Mouse (Mus musculus) regulatory T cell (primary cell): ENCODE measurements around the gene Cacna2d4.

ENCODE experiments used
- in situ Hi-C: fragments of 300-600 bp; cut with MboI, MseI; formaldehyde crosslinking; loops from one replicate; pipeline ENCODE4 v1.15.1; 2025; ENCODE audit warnings: high pct_unique_total_duplicates

Cacna2d4 gene

GRCm38 (mm10) chr6:119307867-119308413 lies 71.6 kb downstream of the Cacna2d4 start:
- in situ Hi-C loops: no loop called here

- in situ Hi-C loops: no loop called here
These were observed 73.8 kb downstream of the Cacna2d4 start for GRCm38 (mm10) chr6:119310176-119310575.

- in situ Hi-C loops: no loop called here
These were observed 76.1 kb downstream of the Cacna2d4 start for GRCm38 (mm10) chr6:119312381-119312780.

GRCm38 (mm10) chr6:119313096-119313495 lies 76.8 kb downstream of the Cacna2d4 start:
- in situ Hi-C loops: no loop called here

GRCm38 (mm10) chr6:119313588-119314375 lies 77.5 kb downstream of the Cacna2d4 start:
- in situ Hi-C loops: no loop called here

- in situ Hi-C loops: no loop called here
These were observed 78.6 kb downstream of the Cacna2d4 start for GRCm38 (mm10) chr6:119314751-119315476.

- in situ Hi-C loops: no loop called here
These were observed 82.4 kb downstream of the Cacna2d4 start for GRCm38 (mm10) chr6:119318732-119319131.

GRCm38 (mm10) chr6:119319358-119319757 lies 83.0 kb downstream of the Cacna2d4 start:
- in situ Hi-C loops: no loop called here

GRCm38 (mm10) chr6:119320481-119320880 lies 84.2 kb downstream of the Cacna2d4 start:
- in situ Hi-C loops: no loop called here

GRCm38 (mm10) chr6:119321752-119322151 lies 85.4 kb downstream of the Cacna2d4 start:
- in situ Hi-C loops: no loop called here

GRCm38 (mm10) chr6:119324776-119325175 lies 88.5 kb downstream of the Cacna2d4 start:
- in situ Hi-C loops: no loop called here

- in situ Hi-C loops: no loop called here
These were observed 89.7 kb downstream of the Cacna2d4 start for GRCm38 (mm10) chr6:119325978-119326377.

- in situ Hi-C loops: no loop called here
These were observed 90.2 kb downstream of the Cacna2d4 start for GRCm38 (mm10) chr6:119326541-119326940.

GRCm38 (mm10) chr6:119328521-119329115 lies 92.3 kb downstream of the Cacna2d4 start:
- in situ Hi-C loops: no loop called here

- in situ Hi-C loops: no loop called here
These were observed 92.9 kb downstream of the Cacna2d4 start for GRCm38 (mm10) chr6:119329215-119329714.

GRCm38 (mm10) chr6:119329936-119330335 lies 93.6 kb downstream of the Cacna2d4 start:
- in situ Hi-C loops: no loop called here

- in situ Hi-C loops: no loop called here
These were observed 94.2 kb downstream of the Cacna2d4 start, which contains the start of gene Lrtm2 for GRCm38 (mm10) chr6:119330506-119330905. Lrtm2 (minus strand) TSS chr6:119330766.

GRCm38 (mm10) chr6:119332111-119332510 lies 95.8 kb downstream of the Cacna2d4 start:
- in situ Hi-C loops: no loop called here

GRCm38 (mm10) chr6:119333202-119333601 lies 96.9 kb downstream of the Cacna2d4 start:
- in situ Hi-C loops: no loop called here

- in situ Hi-C loops: no loop called here
These were observed 97.5 kb downstream of the Cacna2d4 start for GRCm38 (mm10) chr6:119333831-119334230.

- in situ Hi-C loops: no loop called here
These were observed 99.8 kb downstream of the Cacna2d4 start for GRCm38 (mm10) chr6:119336124-119336523.

GRCm38 (mm10) chr6:119337287-119337686 lies 101.0 kb downstream of the Cacna2d4 start:
- in situ Hi-C loops: no loop called here
